Mouse (Mus musculus) left cerebral cortex, postnatal 25 days (tissue): ENCODE measurements at regions not wholly inside any gene's neighbourhood (a gene's known extent, or its start where the extent isn't known, plus 50 kb on each side); places are given as distances from the start of the nearest gene placed in this dataset.

Experiments
- DNase-seq, 2 experiments: peaks; one replicate each; pipeline ENCODE4 v3.0.0; 2022; ENCODE audit warnings: low spot score in 2 of 2, mixed read lengths in 1 of 2
- intact Hi-C: fragments of 180-260 bp; cut with DNase I; formaldehyde crosslinking; loops from one replicate; pipeline ENCODE4 v1.15.1; 2025

DNA sequence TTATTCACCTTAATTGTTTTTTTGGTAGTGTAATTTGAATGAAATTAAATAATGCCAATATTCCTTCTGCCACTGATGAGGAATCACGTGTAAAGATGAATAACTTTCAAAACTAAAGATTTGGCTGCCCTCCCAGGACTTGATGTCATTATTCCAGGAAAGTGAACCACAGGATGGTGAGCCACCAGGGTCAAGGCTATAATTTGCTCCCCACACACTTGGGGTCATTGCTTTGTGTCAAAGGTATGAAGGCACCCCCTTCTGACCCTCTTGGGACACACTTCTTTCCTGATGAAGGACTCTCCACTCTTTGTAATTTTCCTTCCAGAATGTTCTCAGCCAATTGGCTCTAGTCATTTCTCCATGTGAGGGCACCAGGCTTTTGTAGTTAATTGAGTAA, 313.4 kb downstream of the Gm11011 start:
- DNase-seq: no peak
- intact Hi-C loops: no loop called here

DNA sequence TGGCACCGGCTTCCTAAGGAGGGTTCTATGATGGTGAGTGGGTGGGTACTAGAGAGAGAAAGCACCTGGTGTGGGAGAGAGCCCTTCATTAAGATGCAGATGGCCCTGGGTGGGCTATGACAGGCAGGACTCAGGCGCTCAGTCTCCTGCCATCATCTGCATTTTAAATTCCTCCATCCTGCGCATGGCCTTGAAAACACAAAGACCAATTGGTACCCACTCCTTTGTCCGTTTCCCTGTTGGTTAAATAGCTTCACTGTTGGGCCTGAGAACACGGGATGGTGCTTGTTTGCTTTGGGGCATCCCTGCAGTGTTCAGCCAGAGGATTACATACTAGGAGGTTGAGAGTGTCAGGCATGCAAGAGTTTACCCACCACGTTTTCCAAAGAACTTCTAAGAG, 314.9 kb downstream of the Gm11011 start:
- intact Hi-C loops: no loop called here
- no peak for DNase-seq

DNA sequence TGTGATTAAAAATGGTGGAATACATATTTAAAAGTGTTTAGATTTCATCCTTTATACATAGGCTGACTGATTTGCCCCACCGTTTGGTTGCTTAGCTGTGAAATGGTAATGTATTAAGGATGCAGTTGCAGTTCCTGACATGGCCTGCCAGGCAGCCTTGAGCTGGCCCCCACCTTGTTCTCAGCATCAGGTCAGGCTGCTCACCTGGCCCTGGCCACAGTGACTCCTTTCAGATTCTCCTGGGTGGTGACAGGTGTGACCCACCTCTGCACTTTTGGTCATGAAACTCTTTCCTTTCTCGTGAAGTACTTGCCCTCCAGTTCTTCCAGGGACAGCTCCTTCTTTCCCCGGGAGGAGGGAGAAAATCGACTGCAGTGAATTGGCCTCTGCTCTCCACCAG, 315.5 kb downstream of the Gm11011 start:
- no peak for DNase-seq
- intact Hi-C loops: no loop called here

DNA sequence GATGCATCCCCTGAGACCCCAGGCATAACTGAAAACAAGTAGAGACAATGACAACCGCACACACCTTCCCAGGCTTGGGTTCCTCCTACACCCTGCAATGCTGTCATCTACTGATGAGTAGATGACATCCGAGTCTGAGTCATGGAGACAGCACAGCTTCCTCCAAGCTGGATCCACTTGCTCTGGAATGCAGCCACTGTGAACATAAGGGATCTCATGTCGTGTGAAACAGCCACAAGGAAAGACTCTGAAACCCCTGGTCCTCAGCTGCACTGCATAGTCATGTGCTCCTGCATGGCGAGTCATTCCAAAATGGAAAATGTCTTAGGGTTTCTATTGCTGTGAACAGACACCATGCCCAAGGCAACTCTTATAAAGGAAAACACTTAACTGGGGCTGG, 305.2 kb upstream of the Zfp64 start:
- peak; percentile 13 to 88 for DNase-seq
- intact Hi-C loops: loop anchor here (1.0 kb wide), 1 partner anchor 59 kb away; no protein-coding TSS in a partner anchor

DNA sequence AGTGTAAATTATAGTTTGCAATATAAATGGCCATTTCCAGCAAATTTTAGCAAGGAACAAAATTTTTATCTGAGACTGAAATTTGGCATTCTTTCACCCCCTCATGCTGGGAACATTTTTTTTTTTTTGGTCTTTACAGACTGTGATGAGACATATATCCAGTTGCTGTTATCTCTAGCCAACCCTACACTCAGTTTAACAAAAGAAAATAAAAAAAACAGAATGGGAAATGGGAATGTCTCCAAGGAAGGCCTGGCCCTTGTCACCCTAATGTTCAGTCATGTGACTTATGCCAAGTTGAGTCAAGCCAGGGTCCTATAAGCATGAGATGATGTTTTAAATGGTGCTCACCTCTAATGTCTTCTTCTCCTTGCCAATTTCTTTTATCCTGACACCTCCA, 289.2 kb upstream of the Zfp64 start:
- intact Hi-C loops: loop anchor here (2.0 kb wide), 1 partner anchor 74 kb away; no protein-coding TSS in a partner anchor

DNA sequence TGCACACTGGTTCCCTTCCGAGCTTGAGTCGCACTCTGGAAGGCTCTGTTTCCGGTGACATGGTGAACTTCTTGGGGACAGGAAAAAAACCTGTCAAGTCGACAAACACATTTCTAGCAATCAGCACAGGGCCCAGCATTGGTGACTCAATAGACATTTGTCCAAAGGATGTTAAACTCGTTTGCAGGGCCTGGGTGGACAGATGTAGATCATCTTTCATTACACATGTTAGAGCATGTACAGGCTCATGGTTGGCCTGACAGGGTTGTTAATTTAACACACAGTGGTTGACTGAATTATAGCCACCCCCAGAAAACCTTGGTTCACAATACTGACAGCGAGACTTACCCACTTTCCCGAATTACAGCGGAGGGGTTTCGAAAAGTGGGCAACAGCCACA, 288.6 kb upstream of the Zfp64 start:
- intact Hi-C loops: loop anchor here (2.0 kb wide), 1 partner anchor 75 kb away; no protein-coding TSS in a partner anchor
- no peak for DNase-seq

More for the DNA sequence above, 289.2 kb upstream of the Zfp64 start:
- DNase-seq: no peak

DNA sequence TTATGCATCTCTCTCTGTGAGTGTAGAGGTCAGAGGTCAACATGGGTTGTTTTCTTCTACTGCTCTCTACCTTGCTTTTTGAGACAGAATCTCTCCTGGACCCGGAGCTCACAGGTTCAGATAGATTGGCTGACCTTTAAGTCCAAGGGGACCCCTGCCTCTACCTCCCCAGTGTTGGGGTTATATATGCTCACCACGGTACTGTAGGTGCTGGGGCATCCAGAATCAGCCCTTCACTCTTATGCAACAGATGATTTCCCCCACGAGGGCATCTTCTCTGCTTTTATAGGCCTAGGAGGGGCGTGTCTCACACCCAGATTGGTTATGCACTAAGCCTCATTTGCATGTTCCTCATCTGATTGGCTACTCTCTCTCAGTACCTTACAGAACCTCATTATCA, 282.5 kb upstream of the Zfp64 start:
- intact Hi-C loops: no loop called here
- no peak for DNase-seq

DNA sequence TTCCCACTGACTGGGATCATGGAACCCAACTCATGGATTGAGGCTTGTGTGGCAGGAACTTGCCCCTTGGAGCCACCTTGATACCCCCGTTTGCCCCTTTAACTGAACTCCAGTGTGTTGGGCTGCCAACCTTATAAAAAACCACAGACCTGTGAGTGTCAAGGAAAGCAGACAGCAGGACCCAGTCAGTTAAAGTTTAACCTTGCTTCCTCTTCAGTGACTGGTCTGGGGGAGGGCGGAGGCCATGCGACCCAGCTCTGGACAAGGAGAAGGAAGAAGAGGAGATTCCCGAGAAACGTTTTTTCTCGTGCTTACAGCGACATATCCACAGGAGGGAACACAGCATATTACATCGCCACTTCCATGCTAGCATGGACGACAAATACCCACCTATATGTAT, 281.9 kb upstream of the Zfp64 start:
- DNase-seq: no peak
- intact Hi-C loops: no loop called here

DNA sequence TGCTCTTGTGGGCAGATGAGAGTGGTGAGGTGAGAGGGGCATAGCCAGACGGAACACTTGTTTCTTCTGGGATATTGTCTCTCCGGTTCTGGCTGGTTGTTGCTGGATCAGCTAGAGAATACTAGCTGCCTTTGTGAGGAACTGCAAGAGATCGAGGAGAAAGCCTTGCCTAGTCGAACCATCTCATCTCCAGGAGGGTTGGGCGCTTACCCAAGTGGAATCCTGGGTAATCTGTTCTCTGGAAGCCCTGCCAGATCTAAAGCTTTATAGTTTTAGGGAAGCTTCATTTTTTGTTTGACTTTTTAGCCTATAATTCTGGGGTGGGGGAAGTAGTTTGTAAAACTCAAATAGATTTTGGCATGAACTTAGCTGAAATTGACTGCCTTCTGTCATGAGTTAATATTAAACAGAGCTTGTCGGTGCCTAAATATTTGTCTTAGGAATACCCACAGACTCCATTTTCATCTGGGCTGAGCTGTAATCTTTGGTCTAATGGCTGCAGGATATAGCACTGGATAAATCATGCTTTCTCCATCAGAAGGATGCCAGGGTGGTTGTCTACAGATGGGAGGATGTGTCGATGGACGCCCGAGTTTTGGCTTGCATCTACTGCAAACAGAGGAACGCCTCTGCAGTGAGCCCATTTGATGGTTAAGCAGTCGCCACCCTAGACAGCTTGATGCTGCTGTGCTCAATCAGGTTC, 279.1 kb upstream of the Zfp64 start:
- intact Hi-C loops: no loop called here
- DNase-seq: no peak

DNA sequence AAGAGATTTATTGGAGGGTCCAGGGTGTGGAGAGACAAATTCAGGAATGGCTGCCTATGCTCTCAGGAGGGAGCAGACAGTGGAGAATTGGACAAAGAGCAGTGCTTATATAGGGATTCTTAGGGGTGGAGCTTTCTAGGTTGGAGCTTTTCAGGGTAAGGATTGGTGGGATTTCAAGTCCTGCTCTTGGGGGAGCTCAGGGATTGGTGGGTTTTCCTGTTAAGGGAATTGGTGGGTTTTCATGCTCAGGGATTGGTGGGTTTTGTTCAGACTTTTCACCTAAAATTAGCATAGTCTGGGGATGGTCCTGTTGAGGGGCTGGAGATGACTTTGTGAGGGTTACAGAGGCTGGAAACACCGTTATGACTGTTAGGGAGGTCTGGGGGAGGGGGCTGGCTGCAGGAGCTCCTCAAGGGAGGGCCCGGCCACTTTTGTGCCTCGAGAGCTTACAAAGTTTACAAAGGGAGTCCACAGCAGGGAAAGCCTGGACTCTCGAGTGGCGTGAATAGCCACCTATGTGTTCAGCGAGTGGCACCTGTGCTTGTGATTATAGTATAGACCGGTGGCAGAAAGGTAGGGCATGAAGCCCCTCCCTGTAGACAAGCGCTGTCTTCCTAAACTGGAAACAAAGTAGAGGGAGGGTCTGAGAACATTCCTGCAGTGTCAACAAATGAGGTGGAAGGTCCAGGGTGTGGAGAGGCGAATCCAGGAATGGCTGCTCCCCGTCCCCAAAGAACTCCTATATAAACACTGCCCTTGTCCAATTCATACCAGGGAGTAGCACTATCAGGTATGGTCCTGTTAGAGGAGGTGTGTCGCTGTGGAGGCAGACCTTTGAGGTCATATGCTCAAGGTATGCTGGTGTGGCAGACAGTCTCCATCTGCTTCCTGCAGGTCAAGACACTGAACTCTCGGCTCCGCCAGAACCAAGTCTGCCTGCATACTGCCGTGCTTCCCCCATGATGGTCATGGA, 278.1 kb upstream of the Zfp64 start:
- DNase-seq: no peak
- intact Hi-C loops: no loop called here

DNA sequence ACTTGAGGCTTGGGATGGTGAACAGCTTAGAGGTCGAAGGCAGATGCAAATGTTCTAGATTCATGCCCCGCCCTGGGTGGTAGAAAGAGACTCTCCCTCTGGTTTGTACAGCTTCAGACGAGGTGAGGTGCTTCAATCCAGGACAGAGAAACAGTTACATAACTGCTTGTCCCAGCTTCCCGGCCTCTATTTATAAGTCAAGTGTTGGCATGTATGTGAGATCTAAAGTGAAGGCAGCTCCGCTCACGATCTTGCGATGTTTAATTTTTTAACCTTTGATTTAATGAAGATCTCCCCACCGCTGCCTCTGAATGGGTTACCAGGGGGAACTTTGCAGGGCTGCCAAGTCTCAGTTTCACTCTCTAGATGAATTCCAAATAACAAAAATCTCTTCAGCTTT, 266.9 kb upstream of the Zfp64 start:
- intact Hi-C loops: loop anchor here (10.0 kb wide), 1 partner anchor 833 kb away; no protein-coding TSS in a partner anchor
- peak; percentile 11 to 63 for DNase-seq

DNA sequence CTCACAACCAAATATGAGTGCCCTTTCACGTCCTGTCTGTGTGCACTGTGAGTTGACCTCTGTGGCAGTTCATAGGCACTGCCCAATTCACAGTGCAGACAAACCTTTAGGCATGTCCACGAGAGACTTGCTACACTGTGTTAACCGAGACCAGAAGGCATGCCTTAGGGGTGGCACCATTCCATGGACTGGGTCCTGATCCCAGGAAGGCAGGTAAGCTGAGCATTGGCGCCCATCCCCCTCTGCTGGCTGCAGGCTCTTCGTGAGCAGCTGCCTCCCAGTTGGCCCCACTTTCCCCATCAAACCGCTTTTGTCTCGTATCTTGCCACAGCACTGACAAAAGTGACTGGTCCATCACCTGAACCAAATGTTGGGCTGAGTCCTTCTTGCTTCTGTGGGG, 265.8 kb upstream of the Zfp64 start:
- intact Hi-C loops: loop anchor here (10.0 kb wide), 1 partner anchor 834 kb away; no protein-coding TSS in a partner anchor
- DNase-seq: no peak

DNA sequence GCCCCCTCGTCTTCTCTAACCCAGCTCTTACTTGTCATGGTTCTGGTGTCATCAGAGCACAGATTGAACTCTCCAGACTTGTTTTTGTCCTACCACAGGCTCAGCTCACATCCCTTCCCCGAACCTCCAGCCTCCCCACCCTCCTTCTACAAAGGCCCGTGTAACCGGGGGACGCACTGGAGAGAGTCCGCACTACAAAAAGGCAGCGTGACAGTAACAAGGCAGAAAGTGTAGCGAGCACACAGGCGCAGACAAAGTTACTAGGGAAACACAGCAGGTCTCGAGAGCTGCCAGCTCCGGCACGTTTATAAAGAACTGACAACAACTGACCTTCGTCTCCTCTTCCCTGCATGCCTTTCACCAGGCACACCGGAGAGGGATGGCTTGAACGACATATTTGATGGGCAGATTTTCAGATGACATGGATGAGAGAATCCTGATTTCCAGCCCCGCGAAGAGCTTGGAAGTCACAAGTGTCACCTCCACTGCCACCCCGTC, 260.2 kb upstream of the Zfp64 start:
- DNase-seq: no peak
- intact Hi-C loops: no loop called here

DNA sequence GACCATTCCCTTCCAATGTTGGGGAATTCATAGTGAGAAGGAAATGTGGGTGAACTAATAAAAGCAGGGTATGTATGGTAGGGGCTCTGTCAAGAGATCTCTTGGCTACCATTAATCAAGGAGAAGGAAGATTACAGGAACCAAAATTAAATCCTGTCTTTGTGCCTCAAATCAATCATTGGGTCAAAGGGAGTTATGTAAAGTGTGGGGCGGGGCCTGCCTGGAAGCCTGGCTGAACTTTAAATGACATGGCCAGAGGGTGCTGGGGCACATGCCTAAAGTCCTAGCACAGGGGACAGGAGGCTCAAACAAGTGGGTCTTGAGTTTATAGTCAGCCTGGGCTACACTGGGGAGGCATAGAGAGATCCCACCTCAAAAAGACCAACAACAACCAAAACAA, 259.0 kb upstream of the Zfp64 start:
- intact Hi-C loops: no loop called here
- no peak for DNase-seq

DNA sequence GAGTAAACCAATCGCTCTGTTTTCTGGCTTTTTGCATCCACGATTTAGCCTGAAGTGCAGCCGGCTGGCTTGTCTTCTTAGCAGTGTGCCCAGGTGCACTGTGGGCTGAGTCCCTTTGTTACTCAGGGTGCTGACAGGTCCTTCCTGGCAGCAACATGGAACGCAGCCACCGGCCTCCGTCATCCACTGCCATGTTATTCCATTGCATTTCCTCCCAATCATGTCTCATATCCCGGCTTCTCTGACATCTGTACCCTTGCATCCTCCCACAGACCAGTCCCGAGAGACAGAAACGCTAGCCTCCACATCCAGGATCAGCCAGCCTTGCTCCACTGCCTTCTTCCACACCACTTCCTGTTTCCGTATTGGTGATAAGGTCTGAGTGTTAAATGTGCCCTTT, 257.9 kb upstream of the Zfp64 start:
- no peak for DNase-seq
- intact Hi-C loops: no loop called here

DNA sequence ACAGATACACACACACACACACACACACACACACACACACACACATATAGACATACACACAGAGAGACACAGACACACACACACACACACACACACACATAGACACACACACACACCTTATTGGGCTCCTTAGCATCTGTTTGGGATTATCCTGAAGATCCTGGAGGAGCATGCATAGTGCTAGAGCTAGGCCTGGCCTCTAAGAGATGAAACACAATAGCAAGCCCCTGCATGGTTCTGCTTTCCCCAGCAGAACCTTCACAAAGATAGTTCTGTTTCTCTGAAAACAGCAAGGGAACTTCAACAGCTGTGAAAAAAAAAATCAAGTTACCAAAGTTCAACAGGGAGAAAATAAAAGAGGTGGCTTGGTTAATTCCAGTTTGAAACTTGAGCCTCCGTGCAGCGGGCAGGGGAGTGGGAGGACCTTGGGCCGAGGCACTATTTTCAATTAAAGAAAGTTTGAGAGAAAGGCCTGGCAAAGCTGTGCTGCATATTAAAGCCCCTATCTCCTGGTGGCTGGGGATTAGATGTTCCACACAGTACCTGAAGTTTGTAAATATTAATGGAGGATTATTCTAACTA, 257.4 kb upstream of the Zfp64 start:
- intact Hi-C loops: no loop called here
- no peak for DNase-seq

DNA sequence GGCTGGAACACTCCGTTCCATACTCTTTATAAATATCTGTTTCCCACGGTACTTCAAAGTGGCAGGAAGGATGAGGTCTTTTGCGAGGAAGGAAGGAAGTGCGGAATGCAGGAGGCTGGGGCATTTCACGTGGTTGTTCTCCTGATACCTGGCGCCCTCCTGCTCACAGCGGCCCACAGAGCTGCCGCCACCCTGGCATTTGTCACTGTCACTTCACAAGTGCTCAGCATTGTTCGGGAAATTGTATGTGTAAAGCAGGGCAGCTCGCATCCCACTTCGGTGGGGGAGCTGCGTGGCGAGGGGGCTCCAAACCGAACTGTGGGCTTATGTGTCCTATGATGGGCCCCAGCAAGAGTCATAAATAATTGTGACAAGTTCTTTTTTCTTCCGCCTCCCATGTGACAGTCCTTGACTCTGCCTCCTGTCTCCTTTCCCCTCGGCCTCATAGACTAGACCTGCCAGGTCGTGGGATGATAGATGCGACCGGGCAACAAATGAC, 248.9 kb upstream of the Zfp64 start:
- intact Hi-C loops: no loop called here

DNA sequence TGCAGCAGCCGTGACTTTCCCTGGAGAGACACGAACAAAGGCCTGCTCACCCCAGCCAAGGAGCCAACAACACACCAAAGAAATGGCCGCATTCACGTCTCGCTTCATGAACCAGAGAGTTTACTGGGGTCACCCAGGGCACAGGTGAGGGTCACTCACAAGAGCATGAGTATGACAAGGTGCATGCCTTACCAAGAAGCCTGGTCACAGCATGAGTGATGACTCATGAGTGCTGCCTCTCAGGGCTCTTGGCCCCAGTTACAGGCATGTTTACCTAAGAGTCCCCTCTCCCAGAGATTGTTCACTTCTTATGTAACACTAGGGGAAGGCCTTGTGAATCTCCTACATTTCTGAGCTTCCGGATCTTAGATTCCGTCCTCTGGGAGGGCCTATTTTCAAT, 236.6 kb upstream of the Zfp64 start:
- no peak for DNase-seq
- intact Hi-C loops: no loop called here

More for the DNA sequence above, 248.9 kb upstream of the Zfp64 start:
- no peak for DNase-seq

DNA sequence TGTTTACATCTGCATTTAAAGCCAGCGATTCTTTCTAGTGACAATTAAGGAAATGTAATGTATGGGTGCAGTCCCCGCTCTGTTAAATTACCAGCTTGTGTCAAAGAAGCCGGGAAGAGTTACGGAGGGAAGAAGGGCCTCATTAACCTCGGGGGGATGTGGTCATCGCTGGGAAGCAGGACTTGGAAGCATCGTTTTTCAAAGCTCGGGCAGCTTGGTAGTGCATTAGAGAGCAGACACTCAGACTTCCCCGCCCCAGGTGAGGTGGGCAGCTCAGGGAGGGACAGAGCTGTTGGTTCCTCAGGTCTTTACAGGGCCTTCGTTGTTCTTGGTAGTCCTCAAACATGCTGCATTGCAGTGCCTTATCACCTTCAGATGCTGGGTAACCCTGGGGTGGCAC, 236.1 kb upstream of the Zfp64 start:
- no peak for DNase-seq
- intact Hi-C loops: no loop called here

DNA sequence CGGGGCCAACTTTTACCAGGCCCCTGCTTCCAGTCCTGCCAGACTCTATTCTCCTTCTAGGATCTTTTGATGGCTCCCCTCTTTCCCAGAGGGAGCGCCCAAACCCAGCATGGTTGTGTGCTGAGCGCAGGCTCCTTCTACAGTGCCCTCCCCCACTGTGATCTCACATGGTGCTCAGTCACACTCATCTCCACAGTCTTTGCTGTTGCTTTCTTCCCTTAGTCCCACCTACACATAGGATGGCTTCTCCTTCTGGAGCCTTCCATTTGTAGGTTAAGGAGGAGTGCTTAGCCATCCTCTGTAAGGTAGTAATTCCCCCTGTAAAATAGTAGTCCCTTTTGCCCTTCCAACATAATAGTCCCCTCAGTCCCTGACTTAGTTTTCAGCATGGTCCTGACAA, 222.2 kb upstream of the Zfp64 start:
- DNase-seq: peak in 1 of 2 experiments; percentile 19
- intact Hi-C loops: no loop called here
